Mouse (Mus musculus): ENCODE results near the gene Wipf3. TPM values are rescaled to one million over a fixed set of nuclear protein-coding genes. Genes with fewer than 3 reads are reported as not detected.
A peak's percentile ranks its signal among the peaks of the same experiment; 100 is the strongest.

The Wipf3 gene
- 0.50 and 0.55 TPM in 2 replicates for polyA plus RNA-seq (2014; fragmentation: Nextera tagmentation; extraction: Ambion mirVana)

- Histone ChIP-seq H3K4me1 (ENCODE audit: control insufficient read depth, insufficient read depth, low read length) (peaks cover 3% of the 10 kb centered on the region; the same call in 1 of the 2 replicates), H3K27me3 (ENCODE audit: control insufficient read depth, insufficient read depth, low read length) (peaks cover 23% of the 10 kb centered on the region), H3K4me2 (peak within 1 kb of the TSS; percentile 94), H3K36me3 (ENCODE audit: control insufficient read depth, insufficient read depth, low read length) (no peaks in the 10 kb centered on the region), H3K9me3 (ENCODE audit: control insufficient read depth, low read length) (no peaks in the 10 kb centered on the region), H3K4me3 (ENCODE audit: low read depth, low read length) (peak within 1 kb of the TSS; percentile 47), H3K27ac (ENCODE audit: low read depth, low read length) (no peak within 1 kb of the TSS), H3K9ac (ENCODE audit: low read length) (peak within 1 kb of the TSS; percentile 65)
- DNase-seq (ENCODE audit: low spot score, missing footprints) (peak; percentile 95), ATAC-seq (ENCODE audit: low FRiP score) (peak; percentile 86)
- WGBS = under 1% methylated on average over 65 of the region's 71 CpGs
Measured at GRCm38 (mm10) chr6:54429447-54430194, at the start of gene Wipf3. TSS of gene Wipf3 (plus strand) at chr6:54429603.

- no peaks in the 10 kb centered on the region for H3K36me3 ChIP-seq (ENCODE audit: control insufficient read depth, insufficient read depth, low read length)
- H3K9me3 ChIP-seq (ENCODE audit: control insufficient read depth, low read length) = no peaks in the 10 kb centered on the region
- 71% methylated on average over 8 of the region's 8 CpGs for WGBS
- ATAC-seq (ENCODE audit: low FRiP score) = no peak
- no peak for DNase-seq (ENCODE audit: low spot score, missing footprints)
- H3K4me1 ChIP-seq (ENCODE audit: control insufficient read depth, insufficient read depth, low read length) = no peaks in the 10 kb centered on the region
- no peaks in the 10 kb centered on the region for H3K27me3 ChIP-seq (ENCODE audit: control insufficient read depth, insufficient read depth, low read length)
- no peak overlapping the region for H3K4me3 ChIP-seq (ENCODE audit: low read depth, low read length)
- H3K4me2 ChIP-seq = no peak overlapping the region
- H3K27ac ChIP-seq (ENCODE audit: low read depth, low read length) = no peak overlapping the region
- H3K9ac ChIP-seq (ENCODE audit: low read length) = no peak overlapping the region
Measured at GRCm38 (mm10) chr6:54382636-54383035, 46.8 kb upstream of the Wipf3 start.

GRCm38 (mm10) chr6:54383893-54384524 is 45.4 kb upstream of the Wipf3 start:
- no peaks in the 10 kb centered on the region for H3K4me1 ChIP-seq (ENCODE audit: control insufficient read depth, insufficient read depth, low read length)
- H3K4me3 ChIP-seq (ENCODE audit: low read depth, low read length) = no peak overlapping the region
- no peaks in the 10 kb centered on the region for H3K27me3 ChIP-seq (ENCODE audit: control insufficient read depth, insufficient read depth, low read length)
- H3K9me3 ChIP-seq (ENCODE audit: control insufficient read depth, low read length) = no peaks in the 10 kb centered on the region
- WGBS = 69% methylated on average over 12 of the region's 12 CpGs
- ATAC-seq (ENCODE audit: low FRiP score) = no peak
- no peak overlapping the region for H3K27ac ChIP-seq (ENCODE audit: low read depth, low read length)
- no peak for DNase-seq (ENCODE audit: low spot score, missing footprints)
- no peak overlapping the region for H3K4me2 ChIP-seq
- H3K36me3 ChIP-seq (ENCODE audit: control insufficient read depth, insufficient read depth, low read length) = no peaks in the 10 kb centered on the region
- H3K9ac ChIP-seq (ENCODE audit: low read length) = no peak overlapping the region

- Histone ChIP-seq H3K9me3 (ENCODE audit: control insufficient read depth, low read length) (no peaks in the 10 kb centered on the region), H3K27me3 (ENCODE audit: control insufficient read depth, insufficient read depth, low read length) (no peaks in the 10 kb centered on the region), H3K9ac (ENCODE audit: low read length) (no peak overlapping the region), H3K4me1 (ENCODE audit: control insufficient read depth, insufficient read depth, low read length) (no peaks in the 10 kb centered on the region), H3K27ac (ENCODE audit: low read depth, low read length) (no peak overlapping the region), H3K4me3 (ENCODE audit: low read depth, low read length) (no peak overlapping the region), H3K4me2 (no peak overlapping the region), H3K36me3 (ENCODE audit: control insufficient read depth, insufficient read depth, low read length) (no peaks in the 10 kb centered on the region)
- ATAC-seq (ENCODE audit: low FRiP score) (no peak), DNase-seq (ENCODE audit: low spot score, missing footprints) (no peak)
- WGBS = 96% methylated on average over 1 of the region's 1 CpGs
Measured at GRCm38 (mm10) chr6:54384777-54385176, 44.6 kb upstream of the Wipf3 start.

- Histone ChIP-seq H3K4me2 (no peak overlapping the region), H3K9me3 (ENCODE audit: control insufficient read depth, low read length) (no peaks in the 10 kb centered on the region), H3K27ac (ENCODE audit: low read depth, low read length) (no peak overlapping the region), H3K4me3 (ENCODE audit: low read depth, low read length) (no peak overlapping the region), H3K4me1 (ENCODE audit: control insufficient read depth, insufficient read depth, low read length) (no peaks in the 10 kb centered on the region), H3K9ac (ENCODE audit: low read length) (no peak overlapping the region), H3K36me3 (ENCODE audit: control insufficient read depth, insufficient read depth, low read length) (no peaks in the 10 kb centered on the region), H3K27me3 (ENCODE audit: control insufficient read depth, insufficient read depth, low read length) (no peaks in the 10 kb centered on the region)
- WGBS = 85% methylated on average over 4 of the region's 4 CpGs
- no peak for ATAC-seq (ENCODE audit: low FRiP score)
- DNase-seq (ENCODE audit: low spot score, missing footprints) = no peak
Measured at GRCm38 (mm10) chr6:54386429-54386828, 43.0 kb upstream of the Wipf3 start.

- WGBS = 95% methylated on average over 3 of the region's 3 CpGs
- ATAC-seq (ENCODE audit: low FRiP score) = no peak
Measured at GRCm38 (mm10) chr6:54387044-54387443, 42.4 kb upstream of the Wipf3 start.

GRCm38 (mm10) chr6:54387751-54388150 is 41.7 kb upstream of the Wipf3 start:
- Histone ChIP-seq H3K36me3 (ENCODE audit: control insufficient read depth, insufficient read depth, low read length) (no peaks in the 10 kb centered on the region), H3K4me2 (no peak overlapping the region), H3K4me3 (ENCODE audit: low read depth, low read length) (no peak overlapping the region), H3K4me1 (ENCODE audit: control insufficient read depth, insufficient read depth, low read length) (no peaks in the 10 kb centered on the region), H3K9me3 (ENCODE audit: control insufficient read depth, low read length) (no peaks in the 10 kb centered on the region), H3K27me3 (ENCODE audit: control insufficient read depth, insufficient read depth, low read length) (no peaks in the 10 kb centered on the region), H3K9ac (ENCODE audit: low read length) (no peak overlapping the region), H3K27ac (ENCODE audit: low read depth, low read length) (no peak overlapping the region)
- DNase-seq (ENCODE audit: low spot score, missing footprints) (no peak), ATAC-seq (ENCODE audit: low FRiP score) (no peak)
- WGBS = 75% methylated on average over 5 of the region's 5 CpGs

More at GRCm38 (mm10) chr6:54387044-54387443, 42.4 kb upstream of the Wipf3 start:
- Histone ChIP-seq H3K27me3 (ENCODE audit: control insufficient read depth, insufficient read depth, low read length) (no peaks in the 10 kb centered on the region), H3K4me1 (ENCODE audit: control insufficient read depth, insufficient read depth, low read length) (no peaks in the 10 kb centered on the region), H3K4me2 (no peak overlapping the region), H3K9me3 (ENCODE audit: control insufficient read depth, low read length) (no peaks in the 10 kb centered on the region), H3K36me3 (ENCODE audit: control insufficient read depth, insufficient read depth, low read length) (no peaks in the 10 kb centered on the region), H3K9ac (ENCODE audit: low read length) (no peak overlapping the region), H3K27ac (ENCODE audit: low read depth, low read length) (no peak overlapping the region), H3K4me3 (ENCODE audit: low read depth, low read length) (no peak overlapping the region)
- DNase-seq (ENCODE audit: low spot score, missing footprints) = no peak

GRCm38 (mm10) chr6:54388690-54389275 is 40.6 kb upstream of the Wipf3 start:
- H3K27ac ChIP-seq (ENCODE audit: low read depth, low read length) = no peak overlapping the region
- DNase-seq (ENCODE audit: low spot score, missing footprints) = no peak
- WGBS = 80% methylated on average over 7 of the region's 7 CpGs
- H3K4me1 ChIP-seq (ENCODE audit: control insufficient read depth, insufficient read depth, low read length) = no peaks in the 10 kb centered on the region
- H3K36me3 ChIP-seq (ENCODE audit: control insufficient read depth, insufficient read depth, low read length) = no peaks in the 10 kb centered on the region
- ATAC-seq (ENCODE audit: low FRiP score) = no peak
- no peak overlapping the region for H3K9ac ChIP-seq (ENCODE audit: low read length)
- H3K9me3 ChIP-seq (ENCODE audit: control insufficient read depth, low read length) = no peaks in the 10 kb centered on the region
- H3K27me3 ChIP-seq (ENCODE audit: control insufficient read depth, insufficient read depth, low read length) = no peaks in the 10 kb centered on the region
- no peak overlapping the region for H3K4me3 ChIP-seq (ENCODE audit: low read depth, low read length)
- no peak overlapping the region for H3K4me2 ChIP-seq

GRCm38 (mm10) chr6:54391765-54392164 is 37.6 kb upstream of the Wipf3 start:
- no peaks in the 10 kb centered on the region for H3K4me1 ChIP-seq (ENCODE audit: control insufficient read depth, insufficient read depth, low read length)
- no peaks in the 10 kb centered on the region for H3K27me3 ChIP-seq (ENCODE audit: control insufficient read depth, insufficient read depth, low read length)
- H3K36me3 ChIP-seq (ENCODE audit: control insufficient read depth, insufficient read depth, low read length) = no peaks in the 10 kb centered on the region
- H3K27ac ChIP-seq (ENCODE audit: low read depth, low read length) = no peak overlapping the region
- H3K4me2 ChIP-seq = no peak overlapping the region
- DNase-seq (ENCODE audit: low spot score, missing footprints) (peak; percentile 87), ATAC-seq (ENCODE audit: low FRiP score) (no peak)
- WGBS = 6% methylated on average over 3 of the region's 3 CpGs
- H3K4me3 ChIP-seq (ENCODE audit: low read depth, low read length) = no peak overlapping the region
- no peaks in the 10 kb centered on the region for H3K9me3 ChIP-seq (ENCODE audit: control insufficient read depth, low read length)
- H3K9ac ChIP-seq (ENCODE audit: low read length) = no peak overlapping the region
